Mouse (Mus musculus): ENCODE measurements around the gene Prorsd1. TPM values are rescaled to one million over a fixed set of nuclear protein-coding genes. Genes with fewer than 3 reads are reported as not detected.

Gene Prorsd1
- total RNA-seq, 2 experiments from 2014 or later, result 17.7 to 22.3 TPM

DNA sequence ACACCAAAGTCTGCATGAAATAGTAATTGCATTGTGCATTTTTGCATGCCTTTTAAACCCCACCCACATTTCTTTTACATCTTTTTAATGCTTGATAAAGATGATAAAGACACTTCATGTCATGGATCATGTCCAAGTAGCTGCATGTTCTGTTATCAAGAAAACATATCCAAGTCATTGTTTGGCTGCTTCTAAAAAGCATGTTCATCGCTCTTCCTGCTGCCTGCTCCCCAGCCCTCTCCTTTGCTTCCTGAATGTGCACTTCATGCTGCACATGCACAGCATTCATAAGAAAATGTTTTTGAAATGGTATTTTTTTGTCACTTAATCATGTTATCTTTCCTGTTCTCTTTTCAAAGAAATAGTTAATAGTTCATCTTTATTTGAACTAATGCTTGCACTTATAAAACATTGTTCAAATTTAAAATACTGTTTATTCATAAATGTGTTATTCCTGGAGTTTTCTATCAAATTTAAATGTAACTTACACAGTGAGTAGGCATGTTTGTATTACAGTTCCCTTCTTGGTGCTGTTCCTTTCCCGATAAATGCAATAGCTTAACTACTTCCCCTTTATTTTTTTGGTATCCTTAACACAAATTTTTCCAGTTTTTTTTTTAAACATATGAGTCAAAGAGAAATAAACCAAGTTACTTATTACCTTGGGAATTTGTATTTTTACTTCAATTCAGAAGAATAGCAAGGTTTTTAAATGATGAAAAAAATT lies 9.8 kb downstream of the Prorsd1 start:
- DNase-seq (ENCODE audit: low spot score in 2 of 2), result no peak

- no peak for DNase-seq (ENCODE audit: low spot score in 2 of 2)
These were observed 10.6 kb downstream of the Prorsd1 start for GRCm38 (mm10) chr11:29503948-29504893.

DNA sequence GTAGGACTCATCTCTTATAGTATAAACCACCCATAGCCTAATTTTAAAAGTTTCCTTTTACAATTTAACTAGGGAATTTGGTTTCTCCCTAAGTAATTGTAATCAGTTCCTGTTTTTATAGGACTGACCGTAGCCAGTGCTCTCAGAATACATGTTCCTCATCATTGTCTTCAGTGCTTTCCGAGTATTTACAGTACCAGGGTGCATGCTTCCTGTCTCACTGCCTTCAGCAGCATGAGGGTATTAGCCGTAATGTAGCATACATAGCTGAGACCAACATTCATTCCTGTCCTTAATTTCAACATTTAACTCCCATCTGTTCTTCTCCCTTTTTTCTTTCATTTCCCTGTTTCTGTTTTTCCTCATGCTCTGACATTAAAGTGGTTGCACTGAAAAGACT lies 17.9 kb downstream of the Prorsd1 start:
- no peak for DNase-seq (ENCODE audit: low spot score in 2 of 2)

DNA sequence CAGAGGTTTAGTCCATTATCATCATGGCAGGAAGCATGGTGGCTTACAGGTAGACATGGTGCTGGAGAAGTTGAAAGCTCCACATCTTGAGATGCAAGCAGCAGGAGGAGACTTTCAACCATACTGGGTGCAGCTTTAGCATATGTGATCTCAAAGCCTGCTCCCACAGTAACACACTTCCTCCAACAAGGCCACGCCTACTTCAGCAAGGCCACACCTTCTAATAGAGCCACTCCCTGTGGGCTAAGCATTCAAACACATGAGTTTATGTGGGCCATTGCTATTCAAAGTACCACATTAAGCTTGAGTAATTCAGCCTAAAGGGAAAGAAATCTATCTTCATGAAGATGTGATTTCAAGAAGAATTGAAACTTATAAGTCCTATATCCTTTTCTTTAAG lies 21.7 kb downstream of the Prorsd1 start:
- DNase-seq (ENCODE audit: low spot score in 2 of 2), result no peak

GRCm38 (mm10) chr11:29474676-29475075 lies 40.2 kb downstream of the Prorsd1 start:
- DNase-seq (ENCODE audit: low spot score in 2 of 2), result no peak

Other genes starting within 250 kb of the Prorsd1 start
- gene Ccdc88a, start 141.4 kb downstream of the Prorsd1 start, total RNA-seq (2021), result 10 to 100 TPM; 26.4 to 26.9 TPM
- 10 to 100 TPM; 47.1 to 49.7 TPM for gene Mtif2, start 11.4 kb upstream of the Prorsd1 start, total RNA-seq (2021)
- gene Clhc1, start 32.9 kb upstream of the Prorsd1 start, total RNA-seq (2021), result under 1 TPM; 0.42 to 0.48 TPM
- gene Rps27a, start 33.1 kb upstream of the Prorsd1 start, total RNA-seq (2021), result 1,000 to 10,000 TPM; 1,238 to 1,298 TPM
- gene Rtn4, start 177.9 kb upstream of the Prorsd1 start, total RNA-seq (2021), result 100 to 1,000 TPM; 293 to 303 TPM